Comparison of ENCODE assay signal across 8 mouse cellular contexts in genomic region chr19:25107417-25107816, GRCm38 (mm10).
DNase-seq lines count a peak whose midpoint lies in the region; ATAC-seq lines count a peak whose summit lies in the region.

No protein-coding gene starts in this region.

- WGBS in lung, embryonic 15.5 days, result 26% methylated on average over 4 of the region's 4 CpGs

- H3K27me3 ChIP-seq in lung, embryonic 15.5 days, result no peaks in the 10 kb centered on the region

- DNase-seq in frontal cortex, postnatal 25 days (ENCODE audit: low spot score in 2 of 2), result no peak
- DNase-seq in lung, adult 18-20 months, result no peak
- DNase-seq in embryo, embryonic 11 days, result peak; percentile 47
- peak; percentile 41 for DNase-seq in mesoderm, embryonic 11.5 days (ENCODE audit: low read depth, low spot score)
- DNase-seq in spleen, postnatal 36 days (ENCODE audit: low spot score in 2 of 2), result no peak
- DNase-seq in c-Kit-positive CD71-positive TER-119-positive erythroid progenitor cells, embryonic 14.5 days (ENCODE audit: low spot score), result no peak

- H3K36me3 ChIP-seq in lung, embryonic 15.5 days, result no peaks in the 10 kb centered on the region

- ATAC-seq in frontal cortex, adult (ENCODE audit: low TSS enrichment), result peak; percentile 85
- no peak for ATAC-seq in lung, embryonic 15.5 days (ENCODE audit: borderline replicate concordance, extremely low read depth, low FRiP score, low TSS enrichment)

- peak overlapping the region; percentile 34; the same call in 1 of the 2 replicates for H3K4me2 ChIP-seq in lung, embryonic 15.5 days

- no peak overlapping the region for H3K9ac ChIP-seq in lung, embryonic 15.5 days

- H3K27ac ChIP-seq in lung, embryonic 15.5 days, result no peak overlapping the region

- H3K4me1 ChIP-seq in lung, embryonic 15.5 days, result no peaks in the 10 kb centered on the region

- H3K9me3 ChIP-seq in lung, embryonic 15.5 days, result no peaks in the 10 kb centered on the region

- H3K4me3 ChIP-seq in lung, embryonic 15.5 days, result no peak overlapping the region

Comparison
In these comparisons a context has a peak if more than half of its experiments do, and no peak if none do; other contexts are left out.
1. DNase-seq: peak in embryo, embryonic 11 days (single experiment) and mesoderm, embryonic 11.5 days (single experiment); none in frontal cortex, postnatal 25 days (0 of 2), lung, adult 18-20 months (0 of 2), spleen, postnatal 36 days (0 of 2) and c-Kit-positive CD71-positive TER-119-positive erythroid progenitor cells, embryonic 14.5 days (single experiment).